Mouse (Mus musculus) left cerebral cortex, adult 11 months (tissue): ENCODE measurements at regions not wholly inside any gene's neighbourhood (a gene's known extent, or its start where the extent isn't known, plus 50 kb on each side); places are given as distances from the start of the nearest gene placed in this dataset.

Experiments
- DNase-seq: peaks from one replicate; pipeline ENCODE4 v3.0.0; 2022; ENCODE audit warnings: low spot score

DNA sequence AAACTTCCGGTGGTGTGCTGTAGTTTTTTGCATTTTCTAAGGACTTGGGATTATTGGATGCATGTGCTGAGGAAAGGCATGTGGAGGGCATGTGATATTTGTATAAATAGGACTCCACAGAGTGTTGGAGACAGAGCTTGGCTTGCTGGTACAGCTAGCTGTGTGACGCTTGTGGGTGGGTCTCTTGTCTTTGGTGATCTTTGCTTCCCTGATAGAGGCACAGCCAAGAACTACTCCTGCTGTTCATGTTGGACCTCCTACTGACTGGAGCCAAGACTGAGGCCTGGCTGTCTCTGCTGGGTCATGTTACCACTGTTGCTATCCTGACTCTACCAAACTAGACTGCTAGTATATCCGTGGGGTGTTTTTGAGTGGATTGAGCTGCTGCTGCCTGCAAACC, 103.1 kb upstream of the Syndig1 start:
- no peak for DNase-seq

- no peak for DNase-seq
These were observed 91.2 kb upstream of the Syndig1 start for GRCm38 (mm10) chr2:149737837-149738236.

GRCm38 (mm10) chr2:149739886-149740285, 89.1 kb upstream of the Syndig1 start:
- DNase-seq, result no peak

DNA sequence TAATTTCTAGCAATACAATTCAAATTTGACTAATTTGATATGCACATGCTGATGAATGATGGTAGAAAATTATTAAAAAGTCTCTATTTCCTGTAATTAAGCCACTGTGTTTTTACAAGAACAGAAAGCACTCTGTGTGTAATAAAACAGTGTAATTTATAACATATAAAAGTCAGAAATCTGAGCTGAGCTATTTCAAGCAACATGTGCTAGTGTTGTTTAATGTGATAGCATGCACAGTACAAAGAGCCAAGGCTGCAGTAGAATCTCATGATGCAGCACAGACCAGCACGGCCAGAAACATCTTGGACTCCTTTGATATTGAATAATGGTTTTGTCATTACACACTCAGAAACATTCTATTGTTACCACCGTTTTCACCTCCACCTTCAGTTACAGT, 86.3 kb upstream of the Syndig1 start:
- no peak for DNase-seq

GRCm38 (mm10) chr2:149748240-149748822, 80.7 kb upstream of the Syndig1 start:
- DNase-seq, result no peak

DNA sequence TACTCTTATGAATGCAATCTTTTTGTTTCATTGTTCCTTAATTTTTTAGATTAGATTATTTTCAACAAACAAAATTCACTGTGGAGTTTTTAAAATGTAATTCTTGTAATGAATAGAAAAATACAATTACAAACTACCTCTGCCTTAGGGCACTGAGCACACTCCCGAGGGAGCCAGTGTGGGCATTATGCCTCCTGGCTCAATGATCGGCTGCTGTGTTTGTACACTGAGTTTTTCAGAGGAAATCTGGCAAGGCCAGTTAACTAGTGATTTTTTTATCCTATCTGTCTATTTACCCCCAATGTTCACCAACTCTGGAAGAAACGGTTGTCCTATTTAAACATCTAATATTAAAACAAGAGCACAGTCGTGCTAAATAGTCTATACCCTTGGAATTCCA, 69.9 kb upstream of the Syndig1 start:
- DNase-seq, result no peak

- DNase-seq, result no peak
These were observed 65.1 kb upstream of the Syndig1 start for GRCm38 (mm10) chr2:149763864-149764263.

GRCm38 (mm10) chr2:149768027-149768426, 61.0 kb upstream of the Syndig1 start:
- no peak for DNase-seq

- peak; percentile 73 for DNase-seq
These were observed 60.5 kb upstream of the Syndig1 start for GRCm38 (mm10) chr2:149768551-149768950.

- no peak for DNase-seq
These were observed 51.7 kb upstream of the Syndig1 start for GRCm38 (mm10) chr2:149777316-149777715.
